Mouse (Mus musculus): ENCODE results near the gene Chst11. TPM values are rescaled to one million over a fixed set of nuclear protein-coding genes. Genes with fewer than 3 reads are reported as not detected.
A peak's percentile ranks its signal among the peaks of the same experiment; 100 is the strongest.

Gene Chst11
- total and polyA plus RNA-seq, 3 experiments, result 3.1 to 10.6 TPM; not detected in 1

DNA sequence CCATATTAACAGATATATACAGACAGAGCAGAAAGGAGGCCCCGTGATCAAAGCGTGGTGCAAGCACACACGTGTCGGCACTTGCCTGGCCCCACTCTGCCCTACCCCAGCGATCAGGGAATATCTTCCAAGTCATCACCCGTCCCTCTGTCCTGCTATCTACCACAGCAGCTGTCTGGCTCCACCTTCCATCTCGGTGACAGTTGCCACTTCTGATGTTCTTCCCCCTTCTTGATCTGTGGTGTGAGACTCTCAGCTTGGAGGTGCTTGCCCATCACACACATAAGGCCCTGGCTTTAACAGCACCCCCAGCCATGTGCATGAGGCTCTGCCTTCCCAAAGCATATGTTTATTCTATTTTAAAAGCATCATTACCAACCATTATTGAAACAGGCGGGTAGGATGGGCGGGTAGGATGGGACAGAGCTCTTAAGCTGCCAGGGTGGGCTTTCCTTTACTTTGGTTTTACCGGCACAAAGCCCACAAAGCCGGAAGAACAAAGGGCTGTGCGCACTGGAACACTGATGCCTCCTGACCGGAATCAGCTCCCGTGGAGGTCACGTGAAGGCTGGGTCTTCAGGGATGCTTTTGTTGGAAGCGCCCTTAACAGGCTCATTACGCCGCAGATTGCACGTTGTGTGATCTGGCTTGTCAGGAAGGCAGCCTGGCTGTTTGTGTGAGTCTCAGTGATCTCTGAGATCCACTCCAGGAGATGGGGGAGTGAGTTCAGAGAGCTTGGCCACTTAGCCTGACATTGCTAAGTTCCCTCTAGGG is 34.4 kb downstream of the Chst11 start (continued):
- TF ChIP-seq ZMIZ1 (IDR thresholded peaks at IDR 0.05; ENCODE audit: low read depth, low read length) (peak; percentile 75; the same call in 1 of the 2 replicates), CHD2 (IDR thresholded peaks at IDR 0.05; ENCODE audit: low read length) (peak; percentile 13; the same call in 1 of the 2 replicates), JUND (IDR thresholded peaks at IDR 0.05; ENCODE audit: low read depth, low read length) (0 out of 2 replicates have a peak, but pooled peaks have one; percentile 12), NRF1 (IDR thresholded peaks at IDR 0.05; ENCODE audit: insufficient read depth, low read depth, low read length, poor library complexity, severe bottlenecking) (no peak)

- Histone ChIP-seq H3K4me1 (ENCODE audit: control insufficient read depth in 1 of 2, insufficient read depth in 2 of 2, low read length in 2 of 2) (peaks cover 7 to 28% of the 10 kb centered on the region in 2 experiments), H3K9me3 (replicated peaks; ENCODE audit: insufficient read depth, low read length) (no peaks in the 10 kb centered on the region), H3K4me3 (ENCODE audit: control insufficient read depth in 1 of 2, insufficient read depth in 1 of 2, low read depth in 2 of 2, low read length in 2 of 2) (no peak overlapping the region), H3K36me3 (ENCODE audit: control insufficient read depth in 1 of 2, insufficient read depth in 2 of 2, low read length in 2 of 2) (peaks cover 0 to 19% of the 10 kb centered on the region in 2 experiments; a peak in 2 of 4 replicates), H3K79me2 (ENCODE audit: control insufficient read depth, insufficient read depth, low read length, poor library complexity) (peaks cover 12% of the 10 kb centered on the region), H3K27ac (ENCODE audit: control insufficient read depth, low read depth, low read length) (no peak overlapping the region), H3K27me3 (ENCODE audit: control insufficient read depth in 1 of 2, insufficient read depth in 2 of 2, low read length in 2 of 2) (no peaks in the 10 kb centered on the region), H3K9ac (ENCODE audit: control insufficient read depth, low read depth, low read length, poor library complexity, severe bottlenecking) (no peak overlapping the region)
- no peak for TF ChIP-seq SMC3 (IDR thresholded peaks at IDR 0.05; ENCODE audit: low read depth, low read length)
- no peak for TF ChIP-seq BHLHE40 (IDR thresholded peaks at IDR 0.05; ENCODE audit: borderline replicate concordance, low read depth, low read length)
- no peak for TF ChIP-seq ETS1 (IDR thresholded peaks at IDR 0.05; ENCODE audit: low read depth, low read length)
- TF ChIP-seq ZKSCAN1 (IDR thresholded peaks at IDR 0.05; ENCODE audit: low read depth, low read length), result no peak
- TF ChIP-seq USF2 (IDR thresholded peaks at IDR 0.05; ENCODE audit: borderline replicate concordance in 1 of 2, insufficient read depth in 1 of 2, low read depth in 1 of 2, low read length in 2 of 2), result no peak
- TF ChIP-seq ELF1 (IDR thresholded peaks at IDR 0.05; ENCODE audit: low read depth, low read length), result no peak
- TF ChIP-seq MAX (IDR thresholded peaks at IDR 0.05; ENCODE audit: low read length), result no peak
- TF ChIP-seq MXI1 (IDR thresholded peaks at IDR 0.05; ENCODE audit: low read depth, low read length), result no peak
- no peak for TF ChIP-seq MAZ (IDR thresholded peaks at IDR 0.05; ENCODE audit: low read depth, low read length)
- no peak for TF ChIP-seq ZC3H11A (IDR thresholded peaks at IDR 0.05; ENCODE audit: low read depth, low read length)
- no peak for TF ChIP-seq CHD2 (IDR thresholded peaks at IDR 0.05; ENCODE audit: low read length)
- no peak for TF ChIP-seq TBP (IDR thresholded peaks at IDR 0.05; ENCODE audit: low read depth, low read length)
- TF ChIP-seq CTCF (IDR thresholded peaks at IDR 0.05 in 2 of 3, conservative IDR thresholded peaks at IDR 0.05 in 1 of 3; ENCODE audit: control insufficient read depth in 1 of 3, insufficient read depth in 1 of 3, low read depth in 2 of 3, low read length in 3 of 3, poor library complexity in 1 of 3, severe bottlenecking in 1 of 3), result no peak
- no peak for TF ChIP-seq POLR2A (IDR thresholded peaks at IDR 0.05; ENCODE audit: control insufficient read depth in 1 of 2, insufficient read depth in 1 of 2, low read depth in 1 of 2, low read length in 2 of 2, poor library complexity in 1 of 2)
- no peak for TF ChIP-seq USF1 (IDR thresholded peaks at IDR 0.05; ENCODE audit: low read depth, low read length)
- TF ChIP-seq TAL1 (IDR thresholded peaks at IDR 0.05; ENCODE audit: low read length), result peak; percentile 12; the same call in 1 of the 2 replicates
- no peak for TF ChIP-seq JUND (IDR thresholded peaks at IDR 0.05; ENCODE audit: low read depth, low read length)
- no peak for TF ChIP-seq ZNF384 (IDR thresholded peaks at IDR 0.05; ENCODE audit: low read depth, low read length)
- TF ChIP-seq RCOR1 (IDR thresholded peaks at IDR 0.05; ENCODE audit: low read depth, low read length), result peak; percentile 94
- no peak for TF ChIP-seq KAT2A (conservative IDR thresholded peaks at IDR 0.05; ENCODE audit: low read depth, low read length)
- no peak for TF ChIP-seq MYB (IDR thresholded peaks at IDR 0.05; ENCODE audit: low read depth, low read length)
- no peak for TF ChIP-seq POLR2AphosphoS5 (IDR thresholded peaks at IDR 0.05; ENCODE audit: borderline replicate concordance, low read depth, low read length)
- no peak for TF ChIP-seq MEF2A (IDR thresholded peaks at IDR 0.05; ENCODE audit: extremely low read depth, insufficient replicate concordance, low read depth, low read length, poor library complexity, severe bottlenecking)
- no peak for TF ChIP-seq POLR2AphosphoS2 (IDR thresholded peaks at IDR 0.05; ENCODE audit: low read length)
- 0 out of 4 replicates have a peak, but pooled peaks of 1 of the 2 experiments have one; percentile 9 for TF ChIP-seq EP300 (IDR thresholded peaks at IDR 0.05; ENCODE audit: low read depth in 1 of 2, low read length in 2 of 2)
- no peak for TF ChIP-seq SIN3A (IDR thresholded peaks at IDR 0.05; ENCODE audit: low read length)
- DNase-seq (ENCODE audit: low read depth, low spot score), result peak; percentile 47
These were observed 37.3 kb downstream of the Chst11 start for GRCm38 (mm10) chr10:83022616-83023015.
